ENCODE assay signal across 7 mouse cellular contexts in the genomic region with DNA sequence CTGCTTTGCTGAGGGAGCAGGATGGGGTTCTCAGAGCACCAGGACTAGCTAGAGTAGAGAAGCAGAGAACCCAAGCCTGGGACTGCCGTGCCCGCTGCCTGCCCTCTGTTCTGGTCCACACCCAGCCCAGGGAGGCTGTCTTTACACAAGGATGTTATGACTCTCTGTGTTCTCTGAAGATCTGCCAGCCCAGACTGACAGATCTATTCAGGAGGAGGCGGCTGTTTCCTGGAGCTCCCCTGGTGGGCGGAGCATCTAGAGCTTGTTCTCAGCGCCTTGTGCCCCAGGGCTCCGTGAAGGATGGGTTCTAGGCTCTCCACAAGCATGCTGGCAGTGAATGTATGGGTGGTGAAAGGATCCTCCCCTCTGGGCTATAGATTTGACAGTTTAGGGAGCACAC. TPM values are rescaled to one million over a fixed set of nuclear protein-coding genes. Genes with fewer than 3 reads are reported as not detected.
DNase-seq lines count a peak whose midpoint lies in the region; ATAC-seq and TF ChIP-seq lines count a peak whose summit lies in the region.

No protein-coding gene starts in this region.

- TF ChIP-seq POLR2A in lung, adult 2 months (IDR thresholded peaks at IDR 0.05; ENCODE audit: borderline replicate concordance, extremely low read depth, low read depth, low read length), result 0 out of 2 replicates have a peak, but pooled peaks have one; percentile 13
- no peak for TF ChIP-seq POLR2A in cerebellum, adult 2 months (IDR thresholded peaks at IDR 0.05; ENCODE audit: borderline replicate concordance, insufficient read depth, low read length)

- peaks cover 15% of the 10 kb centered on the region for H3K4me1 ChIP-seq in neural tube, embryonic 11.5 days (ENCODE audit: control insufficient read depth, insufficient read depth, low read length)
- H3K4me1 ChIP-seq in neural tube, embryonic 15.5 days, result peaks cover 16% of the 10 kb centered on the region
- no peaks in the 10 kb centered on the region for H3K4me1 ChIP-seq in heart, postnatal 0 days (ENCODE audit: control insufficient read depth, insufficient read depth)
- H3K4me1 ChIP-seq in lung, adult 2 months (ENCODE audit: control insufficient read depth, insufficient read depth, low read length), result peaks cover 5% of the 10 kb centered on the region
- H3K4me1 ChIP-seq in cerebellum, adult 2 months (ENCODE audit: control insufficient read depth, insufficient read depth, low read length), result no peaks in the 10 kb centered on the region; the same call in none of the 2 replicates

- peak; percentile 30 for DNase-seq in neural tube, embryonic 11.5 days (ENCODE audit: low spot score)
- peak; percentile 70 for DNase-seq in brain, adult 2 months (ENCODE audit: low read depth, low spot score)
- DNase-seq in heart, postnatal 0 days (ENCODE audit: low spot score), result peak; percentile 31
- DNase-seq in lung, adult 2 months, result peak; percentile 17
- no peak for DNase-seq in gastrocnemius, postnatal 14 days
- DNase-seq in cerebellum, adult 2 months, result no peak

- 42% methylated on average over 6 of the region's 6 CpGs for WGBS in neural tube, embryonic 11.5 days
- WGBS in neural tube, embryonic 15.5 days, result 36% methylated on average over 6 of the region's 6 CpGs
- 29% methylated on average over 6 of the region's 6 CpGs for WGBS in heart, postnatal 0 days
- WGBS in lung, adult 2 months, result 8% methylated on average over 6 of the region's 6 CpGs
- 67% methylated on average over 6 of the region's 6 CpGs for WGBS in cerebellum, adult 2 months

- no peak overlapping the region for H3K27ac ChIP-seq in neural tube, embryonic 11.5 days (ENCODE audit: low read depth, low read length)
- no peak overlapping the region for H3K27ac ChIP-seq in neural tube, embryonic 15.5 days (replicated peaks)
- no peak overlapping the region for H3K27ac ChIP-seq in heart, postnatal 0 days (ENCODE audit: low read depth)
- no peak overlapping the region for H3K27ac ChIP-seq in cerebellum, adult 2 months (ENCODE audit: insufficient read depth, low read length)

- no peaks in the 10 kb centered on the region for H3K27me3 ChIP-seq in neural tube, embryonic 11.5 days (ENCODE audit: control insufficient read depth, insufficient read depth, low read length)
- peaks cover 10% of the 10 kb centered on the region; the same call in 1 of the 2 replicates for H3K27me3 ChIP-seq in neural tube, embryonic 15.5 days (replicated peaks)
- peaks cover 14% of the 10 kb centered on the region; the same call in 1 of the 2 replicates for H3K27me3 ChIP-seq in heart, postnatal 0 days (ENCODE audit: control insufficient read depth, insufficient read depth, low read length)
- no peaks in the 10 kb centered on the region for H3K27me3 ChIP-seq in cerebellum, adult 2 months (ENCODE audit: control insufficient read depth, insufficient read depth, low read length)

- no peaks in the 10 kb centered on the region for H3K9me3 ChIP-seq in neural tube, embryonic 11.5 days (ENCODE audit: control insufficient read depth, low read length)
- H3K9me3 ChIP-seq in neural tube, embryonic 15.5 days (replicated peaks), result no peaks in the 10 kb centered on the region
- H3K9me3 ChIP-seq in heart, postnatal 0 days (replicated peaks; ENCODE audit: control insufficient read depth, low read length), result no peaks in the 10 kb centered on the region

- ATAC-seq in neural tube, embryonic 11.5 days (ENCODE audit: insufficient read depth, low FRiP score, low TSS enrichment), result no peak
- ATAC-seq in neural tube, embryonic 15.5 days (ENCODE audit: low FRiP score), result no peak
- ATAC-seq in heart, postnatal 0 days (ENCODE audit: insufficient read depth, low read depth), result peak; percentile 14; the same call in 1 of the 2 replicates

- no peaks in the 10 kb centered on the region for H3K36me3 ChIP-seq in neural tube, embryonic 11.5 days (ENCODE audit: control insufficient read depth, insufficient read depth, low read length)
- H3K36me3 ChIP-seq in neural tube, embryonic 15.5 days, result no peaks in the 10 kb centered on the region
- H3K36me3 ChIP-seq in heart, postnatal 0 days (replicated peaks; ENCODE audit: control insufficient read depth, insufficient read depth, low read length), result no peaks in the 10 kb centered on the region

- 0 out of 2 replicates have a peak overlapping the region, but pooled peaks have one; percentile 20 for H3K9ac ChIP-seq in neural tube, embryonic 11.5 days (ENCODE audit: low read length)
- no peak overlapping the region for H3K9ac ChIP-seq in neural tube, embryonic 15.5 days (replicated peaks)
- no peak overlapping the region for H3K9ac ChIP-seq in heart, postnatal 0 days (replicated peaks; ENCODE audit: low read depth, low read length)

- no peak for TF ChIP-seq EP300 in heart, postnatal 0 days (IDR thresholded peaks at IDR 0.05; ENCODE audit: low read depth)

- no peak overlapping the region for H3K4me2 ChIP-seq in neural tube, embryonic 11.5 days (ENCODE audit: low read depth)
- no peak overlapping the region for H3K4me2 ChIP-seq in neural tube, embryonic 15.5 days
- H3K4me2 ChIP-seq in heart, postnatal 0 days (ENCODE audit: low read depth, low read length), result no peak overlapping the region

- no peak overlapping the region for H3K4me3 ChIP-seq in neural tube, embryonic 11.5 days (ENCODE audit: low read depth, low read length)
- H3K4me3 ChIP-seq in neural tube, embryonic 15.5 days (replicated peaks), result no peak overlapping the region
- no peak overlapping the region for H3K4me3 ChIP-seq in heart, postnatal 0 days (ENCODE audit: low read depth, low read length)
- no peak overlapping the region for H3K4me3 ChIP-seq in lung, adult 2 months (replicated peaks; ENCODE audit: extremely low read depth, low read depth, low read length)
- H3K4me3 ChIP-seq in cerebellum, adult 2 months (replicated peaks; ENCODE audit: insufficient read depth, low read depth, low read length), result no peak overlapping the region

- intact Hi-C loops in gastrocnemius, postnatal 14 days (cut with DNase I; ENCODE audit: low total_unique reads), result no loop called here

- TF ChIP-seq CTCF in heart, postnatal 0 days (IDR thresholded peaks at IDR 0.05; ENCODE audit: low read depth), result no peak
- TF ChIP-seq CTCF in lung, adult 2 months (IDR thresholded peaks at IDR 0.05; ENCODE audit: insufficient read depth, low read length), result no peak
- no peak for TF ChIP-seq CTCF in cerebellum, adult 2 months (IDR thresholded peaks at IDR 0.05; ENCODE audit: borderline replicate concordance, insufficient read depth, low read depth, low read length)

RNA-seq across cellular contexts. Expression of gene Ccdc33, which starts 21.3 kb away (rescaled TPM):
- 0.08 and 0.22 TPM in 2 replicates for polyA plus RNA-seq in neural tube, embryonic 11.5 days (2014; fragmentation: Nextera tagmentation; extraction: Ambion mirVana)
- 0.13 and 0.15 TPM in 2 replicates for polyA plus RNA-seq in neural tube, embryonic 15.5 days (2015; fragmentation: Nextera tagmentation; extraction: Ambion mirVana)
- total RNA-seq in heart, postnatal 0 days (2014; rRNA removed; ENCODE audit: low replicate concordance), result not detected in 2 replicates
- polyA plus RNA-seq in heart, postnatal 0 days (2015; fragmentation: Nextera tagmentation; extraction: Ambion mirVana), result 0.25 TPM in 1 of 2 replicates, not detected in the other
- 7.8 and 8.5 TPM in 2 replicates for polyA plus RNA-seq in lung, adult 2 months (2012; rRNA removed)
- not detected for total RNA-seq in gastrocnemius, postnatal 14 days (2021)
- polyA plus RNA-seq in cerebellum, adult 2 months (2012; rRNA removed), result 0.59 and 1.1 TPM in 2 replicates

Comparison
In these comparisons a context has a peak if more than half of its experiments do, and no peak if none do; other contexts are left out.
1. DNase-seq: peak in neural tube, embryonic 11.5 days (single experiment), brain, adult 2 months (single experiment), heart, postnatal 0 days (single experiment) and lung, adult 2 months (single experiment); none in gastrocnemius, postnatal 14 days (single experiment) and cerebellum, adult 2 months (0 of 2).